Mouse (Mus musculus) ES-Bruce4 (cell line): ENCODE measurements around the gene Cers6.

ENCODE experiments used
- CTCF ChIP-seq: IDR thresholded peaks from one replicate; pipeline ENCODE4 v1.8.1; 2011; ENCODE audit warnings: low read depth, low read length
- EP300 ChIP-seq: IDR thresholded peaks from 2 replicates; pipeline ENCODE4 v1.6.1; 2011; ENCODE audit warnings: low read depth, low read length; ENCODE audit not compliant: insufficient read depth
- POLR2A ChIP-seq: IDR thresholded peaks from one replicate; pipeline ENCODE4 v1.8.1; 2011; ENCODE audit warnings: low read length; ENCODE audit not compliant: insufficient read depth

DNA sequence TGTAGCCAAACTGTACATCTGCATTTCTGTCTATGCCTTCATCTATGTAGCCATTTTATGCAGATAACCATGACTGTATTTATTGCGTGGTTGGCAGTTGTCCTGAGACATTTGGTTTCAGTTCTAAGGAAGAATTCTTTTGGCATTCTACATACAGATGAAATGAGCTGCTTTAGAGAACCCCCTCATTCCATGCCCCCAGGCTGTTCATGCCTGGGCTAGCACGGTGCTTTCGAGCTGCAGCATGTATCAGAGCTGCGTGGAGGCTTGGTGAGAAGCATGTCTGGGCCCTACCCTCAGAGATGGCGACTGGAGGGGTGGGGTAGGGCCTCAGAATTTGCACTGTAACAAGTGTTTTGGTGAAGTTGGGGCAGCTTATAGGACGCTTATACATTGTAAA, 64.3 kb downstream of the Cers6 start:
- TF ChIP-seq CTCF = no peak
- no peak for TF ChIP-seq EP300
- no peak for TF ChIP-seq POLR2A
